Mouse (Mus musculus) kidney, adult 2 months (tissue): ENCODE data around the gene Igfbp2.

ENCODE experiments used
- CTCF ChIP-seq: fragments of 200-500 bp; conservative IDR thresholded peaks from 2 replicates; pipeline ENCODE4 v1.5.1; 2011; ENCODE audit warnings: low read depth, mild to moderate bottlenecking, control low read depth, low read length, moderate library complexity, mixed read lengths; ENCODE audit not compliant: insufficient read depth, insufficient read length
- POLR2A ChIP-seq: fragments of 200-500 bp; IDR thresholded peaks from one replicate; pipeline ENCODE4 v1.6.1; 2011; ENCODE audit warnings: low read depth, low read length, control low read depth

DNA sequence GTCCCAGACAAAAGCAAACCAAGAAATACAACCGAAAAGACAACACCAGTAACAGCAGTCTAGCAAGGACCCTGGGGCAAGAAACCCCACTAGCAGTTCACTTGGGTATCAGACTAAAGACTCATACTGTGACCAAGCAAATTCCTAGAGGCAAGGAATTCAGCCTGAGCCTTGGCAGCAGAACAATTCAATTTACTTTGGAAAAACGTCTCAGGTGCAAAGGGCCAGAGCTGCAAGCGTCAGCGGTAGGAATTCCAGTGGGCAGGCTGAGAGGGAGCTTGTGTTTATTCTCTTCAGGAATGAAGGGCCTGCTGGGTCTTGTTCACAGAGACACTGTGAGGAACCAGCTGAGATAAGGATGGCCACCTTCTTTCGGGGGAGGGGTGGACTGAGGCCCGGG is 45.5 kb upstream of the Igfbp2 start:
- no peak for TF ChIP-seq CTCF
- no peak for TF ChIP-seq POLR2A
